Mouse (Mus musculus): ENCODE results near the gene Ncam1.

DNA sequence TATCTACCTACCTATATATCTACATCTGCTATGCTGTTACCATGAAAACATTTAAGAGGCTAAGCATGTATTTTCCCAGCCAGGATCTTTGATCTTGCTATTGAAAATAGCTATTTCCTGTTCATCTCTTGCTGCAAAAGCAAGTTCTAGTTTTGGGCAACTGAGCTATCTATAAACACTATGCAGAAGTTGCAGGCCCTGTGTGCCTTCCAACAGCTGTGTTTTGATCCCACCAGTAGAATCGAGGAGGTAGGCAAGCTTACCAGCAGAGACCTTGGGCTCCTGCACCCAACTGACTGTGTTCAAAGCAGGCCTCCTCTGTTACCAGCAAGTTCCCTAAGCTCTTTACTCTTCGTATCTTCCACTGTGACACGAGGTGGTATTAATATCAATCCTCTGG, 84.6 kb downstream of the Ncam1 start:
- TF ChIP-seq EP300 (IDR thresholded peaks at IDR 0.05; ENCODE audit: low read depth) (no peak), CTCF (IDR thresholded peaks at IDR 0.05; ENCODE audit: low read depth) (no peak)

All from liver, postnatal 0 days (tissue).